Mouse (Mus musculus): Measurements from ENCODE around the gene Asic2.

Asic2 gene

DNA sequence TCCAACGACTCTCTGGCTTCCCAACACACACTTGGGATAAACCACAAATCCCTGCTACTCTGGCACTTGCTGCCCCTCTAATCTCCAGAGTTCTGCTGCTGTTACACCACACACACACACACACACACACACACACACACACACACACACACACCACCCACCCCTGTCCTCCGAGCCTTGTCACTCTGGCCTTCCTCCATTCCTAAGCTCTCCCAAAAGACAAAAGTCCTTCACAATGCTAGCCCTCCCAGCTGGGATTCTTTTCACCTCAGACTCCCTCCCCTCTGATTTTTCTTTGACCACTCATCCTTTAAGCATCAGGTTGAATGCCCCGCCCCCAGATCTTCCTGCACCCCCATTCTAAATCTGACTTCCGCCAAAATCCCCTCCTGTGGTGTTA is 506.5 kb downstream of the Asic2 start:
- DNase-seq (ENCODE audit: low read depth, low spot score) = no peak

DNA sequence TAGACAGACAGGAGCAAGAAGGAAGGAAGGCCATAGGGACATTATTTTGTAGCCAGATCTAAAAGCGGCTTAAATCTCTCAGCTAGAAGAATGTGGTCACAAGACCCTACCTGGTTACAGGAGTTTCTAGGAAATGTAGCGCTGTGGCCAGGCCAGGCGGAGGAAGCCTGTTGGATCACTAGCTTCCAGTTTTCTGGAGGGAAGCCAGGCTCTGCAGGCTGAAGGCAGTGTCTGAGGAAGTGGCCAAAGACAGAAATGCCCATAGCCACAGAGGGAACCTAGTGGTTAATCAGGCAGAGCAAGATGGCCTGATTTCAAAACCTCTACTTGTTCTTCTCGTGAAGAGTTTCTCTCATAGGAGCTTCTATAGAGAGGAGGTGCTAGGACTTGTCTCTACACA is 513.3 kb downstream of the Asic2 start:
- peak; percentile 49 for DNase-seq (ENCODE audit: low read depth, low spot score)

DNA sequence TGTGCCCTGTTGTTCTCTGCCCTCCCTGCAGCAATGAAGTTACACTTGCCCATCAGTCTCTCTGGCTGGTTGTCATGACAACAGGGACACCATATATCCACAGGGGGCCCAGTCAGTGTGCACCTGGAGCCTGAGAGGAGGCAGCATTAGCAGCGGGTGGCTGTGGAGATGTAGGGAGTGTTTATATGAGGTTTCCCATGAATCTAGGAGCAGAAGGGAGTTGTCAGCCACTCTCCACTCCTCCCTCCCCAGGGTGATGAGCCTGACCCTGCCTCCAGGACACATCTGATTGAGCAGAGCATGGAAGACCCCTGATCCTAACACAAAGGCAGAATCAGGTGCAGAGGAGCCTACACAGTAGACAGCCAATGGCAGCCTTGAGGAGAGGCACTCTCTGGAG is 514.1 kb downstream of the Asic2 start:
- DNase-seq (ENCODE audit: low read depth, low spot score) = peak; percentile 47

DNA sequence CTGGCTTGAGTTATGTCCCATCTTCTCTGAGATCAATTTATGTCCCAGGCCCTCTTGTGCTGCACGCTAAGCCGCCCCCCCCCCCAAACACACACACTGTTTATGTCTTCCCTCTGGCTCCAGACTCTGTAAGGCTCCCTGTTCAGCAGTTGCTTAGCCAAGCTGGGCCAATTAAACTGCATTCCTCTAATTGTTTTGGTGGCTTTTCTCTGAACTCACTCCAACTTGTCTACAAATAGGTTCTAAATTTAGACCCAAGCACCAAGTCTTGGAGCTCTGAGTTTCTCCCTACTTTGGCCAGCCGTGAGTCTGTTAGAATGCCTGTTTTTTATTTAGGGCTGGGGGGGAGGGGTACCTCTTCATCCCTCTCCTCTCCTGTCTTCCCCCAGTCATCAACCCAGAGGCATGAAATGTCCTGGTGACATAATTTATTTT is 519.0 kb downstream of the Asic2 start:
- peak; percentile 66 for DNase-seq (ENCODE audit: low read depth, low spot score)

DNA sequence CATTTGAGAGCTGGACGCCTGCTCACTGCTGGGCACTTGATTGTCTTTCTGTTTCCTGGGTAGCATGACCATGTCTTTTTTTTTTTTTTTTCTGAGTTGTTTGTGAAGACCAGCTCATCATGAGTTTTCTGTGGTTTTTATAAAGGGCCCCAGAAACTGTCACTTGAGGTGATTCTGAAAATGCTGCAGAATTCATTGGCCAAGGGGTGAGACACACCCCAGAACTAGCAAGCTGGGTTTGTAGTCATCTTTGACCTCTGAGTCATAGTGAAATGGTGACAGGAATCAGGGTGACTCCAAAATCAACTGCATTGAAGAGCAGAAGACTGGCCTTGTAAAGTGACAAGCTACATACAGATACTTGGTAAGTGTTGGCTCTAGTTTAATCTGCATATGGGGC is 521.9 kb downstream of the Asic2 start:
- no peak for DNase-seq (ENCODE audit: low read depth, low spot score)

DNA sequence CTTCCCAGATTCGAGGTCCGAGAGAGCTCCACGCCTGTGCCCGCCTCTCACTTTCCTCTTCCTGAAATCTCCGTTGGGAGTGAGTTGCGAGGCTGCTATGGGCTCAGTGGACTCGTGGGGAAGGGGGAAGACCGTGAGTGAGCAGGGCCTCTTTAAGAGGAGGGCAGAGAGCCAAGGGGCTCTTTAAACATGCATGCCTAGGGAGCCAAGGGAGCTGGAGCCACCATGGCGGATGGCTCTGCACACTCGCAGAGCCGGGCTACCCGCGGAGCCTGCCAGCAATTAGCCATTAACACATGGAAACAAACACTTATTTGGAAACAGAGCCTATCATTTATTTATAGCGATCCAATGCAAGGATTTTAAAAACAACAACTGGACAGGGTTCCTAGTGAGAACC is 541.4 kb downstream of the Asic2 start:
- peak; percentile 19 for DNase-seq (ENCODE audit: low read depth, low spot score)

DNA sequence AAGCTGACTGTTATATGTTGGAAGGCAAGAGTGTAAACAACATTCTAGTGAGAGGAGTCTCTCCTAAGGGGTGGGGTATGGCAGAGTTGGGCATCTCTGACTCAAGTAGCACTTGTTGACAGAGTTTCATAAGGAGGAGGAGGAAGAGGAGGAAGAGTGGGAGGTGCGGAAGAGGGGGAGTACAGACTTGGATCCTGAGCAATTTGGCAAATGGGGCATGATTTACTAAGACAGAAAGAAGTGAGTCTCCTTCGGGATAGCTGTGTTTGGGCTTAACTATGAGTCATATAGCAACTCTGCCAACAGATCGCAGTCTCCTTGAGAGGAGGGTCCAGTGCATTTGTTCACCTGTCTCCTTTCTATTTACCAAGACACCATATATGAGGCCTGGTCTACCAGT is 549.1 kb downstream of the Asic2 start:
- DNase-seq (ENCODE audit: low read depth, low spot score) = peak; percentile 59

DNA sequence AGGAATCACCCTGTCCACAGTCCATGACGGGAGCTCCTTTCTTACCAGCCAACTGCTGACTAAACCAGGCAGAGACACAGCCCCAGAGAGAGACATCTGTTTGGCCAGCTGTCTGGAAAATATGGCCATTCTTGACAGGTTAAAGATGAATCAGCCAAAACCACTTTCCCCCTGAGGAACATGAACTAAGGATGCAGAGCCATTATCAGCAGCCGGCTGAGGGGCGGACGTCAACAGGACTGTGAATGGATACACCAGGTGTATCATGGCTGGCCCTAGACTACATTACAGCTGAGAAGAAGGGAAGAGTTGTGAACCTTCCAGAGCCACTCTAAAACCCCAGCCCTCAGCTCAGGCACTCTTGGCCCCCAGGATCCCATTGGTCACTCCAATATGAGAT is 550.2 kb downstream of the Asic2 start:
- no peak for DNase-seq (ENCODE audit: low read depth, low spot score)

DNA sequence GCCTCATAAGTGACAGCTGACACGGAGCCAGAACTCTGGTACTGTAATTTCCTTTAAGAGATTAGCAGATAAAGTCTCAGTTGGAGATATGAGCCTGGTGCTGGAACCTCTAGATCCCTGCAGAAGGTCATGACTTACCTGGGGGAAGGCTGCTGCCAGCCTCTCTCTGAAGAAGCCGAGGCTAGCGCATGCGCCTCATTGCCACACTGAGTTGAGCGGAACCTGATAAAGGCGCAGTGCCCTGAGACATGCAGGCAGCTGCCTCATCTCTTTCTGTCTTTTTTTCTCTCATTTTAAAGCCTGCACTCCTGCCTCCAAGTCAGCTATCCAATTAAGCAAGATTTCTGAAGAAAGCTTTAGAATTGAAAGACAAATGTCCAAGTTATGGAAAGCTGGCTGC is 551.9 kb downstream of the Asic2 start:
- peak; percentile 61 for DNase-seq (ENCODE audit: low read depth, low spot score)

DNA sequence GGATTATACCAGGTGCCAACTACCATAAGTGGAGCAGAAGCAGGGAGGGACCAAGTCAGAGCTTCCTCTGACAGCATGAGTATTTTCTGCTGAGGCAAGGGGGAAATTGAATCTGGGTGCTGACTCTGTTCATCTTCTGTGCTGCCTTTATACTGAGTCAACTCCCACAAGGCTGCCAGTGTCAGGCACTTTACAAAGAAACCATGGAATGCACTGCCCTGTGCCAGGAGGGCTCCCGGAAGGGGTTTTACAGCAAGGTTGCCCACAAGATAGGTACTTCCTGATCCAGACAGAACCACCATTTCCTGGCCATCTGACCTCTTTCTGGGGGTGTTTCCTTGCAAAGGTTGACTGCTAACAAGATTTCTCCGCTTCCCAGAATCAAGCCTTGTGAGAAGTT is 553.7 kb downstream of the Asic2 start:
- DNase-seq (ENCODE audit: low read depth, low spot score) = no peak

DNA sequence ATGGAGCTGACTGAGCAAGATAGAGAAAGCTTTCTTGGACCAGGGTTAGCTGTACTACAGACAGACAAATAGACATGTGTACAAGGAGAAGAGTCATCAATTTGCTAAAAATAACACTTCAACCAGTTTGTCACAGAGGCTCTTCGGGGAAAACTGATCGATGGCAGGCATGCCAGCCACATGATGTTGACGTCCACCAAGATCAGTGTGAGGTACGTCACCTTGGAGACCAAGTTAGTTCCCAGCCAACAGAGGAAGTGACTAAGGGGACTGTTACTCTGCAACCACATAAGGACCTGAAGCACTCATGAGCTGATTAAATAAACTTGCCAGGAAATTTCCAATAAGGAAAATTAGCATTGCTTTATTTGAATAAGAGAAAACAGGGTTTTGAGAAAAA is 557.0 kb downstream of the Asic2 start:
- DNase-seq (ENCODE audit: low read depth, low spot score) = peak; percentile 34

DNA sequence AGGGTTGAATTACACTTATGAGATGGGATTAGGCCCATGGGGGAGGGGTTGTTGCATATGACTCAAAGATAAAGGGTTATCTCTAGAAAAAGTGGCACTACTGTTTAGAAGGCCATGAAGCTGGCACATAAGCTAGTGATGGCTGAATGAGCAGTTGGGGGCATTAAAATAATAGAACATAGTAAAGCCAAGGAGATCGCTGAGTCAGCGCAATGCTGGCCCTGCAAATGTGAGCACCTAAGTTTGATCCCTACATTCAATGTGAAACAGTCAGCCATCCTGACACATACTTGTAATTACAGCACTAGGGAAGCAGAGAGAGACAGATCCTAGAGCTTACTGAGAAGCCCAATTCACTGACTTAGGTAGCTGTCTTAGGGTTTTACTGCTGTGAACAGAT is 562.3 kb downstream of the Asic2 start:
- DNase-seq (ENCODE audit: low read depth, low spot score) = no peak

DNA sequence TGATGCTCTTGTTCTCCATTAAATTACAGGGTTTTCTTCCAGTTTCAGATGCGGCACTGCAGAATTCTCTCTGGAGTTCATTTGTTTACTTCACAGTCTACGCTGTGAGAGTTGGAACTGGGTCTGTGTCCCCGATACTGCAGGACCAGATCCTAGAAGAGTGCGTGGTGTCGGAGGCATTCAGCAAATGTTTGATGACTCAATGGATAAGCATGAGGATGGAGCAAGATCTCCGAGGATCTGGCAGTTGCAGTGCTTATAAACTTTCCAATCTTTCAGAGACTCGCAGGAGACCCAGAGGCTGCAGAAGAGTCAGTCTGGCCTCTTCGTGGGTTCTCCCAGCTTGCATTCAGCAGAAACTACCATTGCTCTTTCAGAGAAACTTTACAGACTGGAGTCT is 566.0 kb downstream of the Asic2 start:
- DNase-seq (ENCODE audit: low read depth, low spot score) = peak; percentile 18

DNA sequence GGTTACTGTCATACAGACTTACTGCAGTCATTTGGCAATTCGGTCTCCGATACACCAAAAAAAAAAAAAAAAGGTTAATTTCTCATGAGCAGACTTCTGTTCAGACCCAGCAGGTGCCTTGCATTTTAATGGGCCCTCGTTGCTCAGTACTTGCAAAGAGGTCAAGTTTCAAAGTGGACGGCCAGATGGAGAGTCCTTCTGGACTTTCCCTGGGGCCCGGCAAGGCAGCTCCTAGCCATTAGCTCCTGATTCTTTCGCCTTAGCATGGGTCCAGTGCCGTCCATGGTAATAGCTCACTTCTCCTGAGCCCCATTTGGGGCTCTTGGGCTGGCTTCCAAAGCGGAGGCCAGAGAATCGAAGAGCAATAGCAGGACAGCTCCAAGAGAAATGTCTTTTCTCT is 575.4 kb downstream of the Asic2 start:
- peak; percentile 58 for DNase-seq (ENCODE audit: low read depth, low spot score)

DNA sequence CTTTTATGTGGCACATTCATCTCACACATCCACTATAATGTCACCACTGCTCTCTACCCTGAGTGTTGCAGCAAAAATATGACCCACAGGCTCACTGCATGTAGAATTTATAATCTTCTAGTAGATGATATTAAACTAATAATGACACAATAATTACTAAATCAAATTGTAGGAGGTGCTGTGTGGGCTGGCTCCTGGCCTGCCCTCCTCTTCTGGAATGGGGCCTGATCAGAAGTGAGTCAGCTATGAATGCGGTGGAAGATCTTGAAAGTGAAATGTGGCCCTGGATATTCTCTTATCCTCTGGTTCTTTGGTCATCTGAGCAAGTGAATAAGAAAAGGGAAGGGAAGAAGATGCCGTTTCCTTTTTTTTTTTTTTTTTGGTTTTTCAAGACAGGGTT is 582.1 kb downstream of the Asic2 start:
- DNase-seq (ENCODE audit: low read depth, low spot score) = no peak

DNA sequence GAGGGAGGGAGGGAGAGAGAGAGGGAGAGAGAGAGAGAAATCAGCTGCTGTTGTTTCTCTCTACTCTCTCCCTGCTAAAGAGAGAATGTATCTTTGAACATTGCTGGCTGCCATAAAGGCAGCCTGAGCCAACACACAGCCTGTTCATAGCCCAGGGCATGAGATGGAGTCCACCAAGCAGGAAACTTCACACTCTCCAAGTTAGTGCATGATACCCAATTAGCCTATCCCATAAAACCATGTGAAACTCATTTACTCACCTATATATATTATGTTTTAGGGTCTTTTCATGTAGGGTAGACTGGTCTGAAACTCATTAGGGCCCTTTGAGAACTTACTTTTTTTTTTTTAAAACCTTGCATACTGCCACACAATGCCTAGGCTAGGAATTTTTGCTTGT is 582.7 kb downstream of the Asic2 start:
- DNase-seq (ENCODE audit: low read depth, low spot score) = no peak

DNA sequence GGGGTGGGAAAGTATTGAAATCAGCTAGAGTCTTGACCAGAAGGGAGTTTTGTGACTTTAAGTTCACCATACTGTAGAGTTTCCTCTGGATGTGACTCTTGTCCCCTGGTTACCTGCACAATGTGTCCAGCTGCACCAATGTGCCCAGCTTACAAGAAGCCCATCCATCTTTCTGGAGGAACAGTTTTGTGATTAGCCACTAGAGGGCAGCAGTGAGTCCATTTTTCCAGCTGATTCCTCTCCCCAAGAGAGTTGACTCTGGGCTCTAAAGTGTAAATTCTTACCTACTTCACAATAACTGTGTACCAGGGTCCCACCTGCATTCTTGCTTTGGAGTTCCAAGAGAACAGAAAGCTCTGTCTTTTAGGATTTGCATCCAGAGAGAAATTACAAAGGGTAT is 593.4 kb downstream of the Asic2 start:
- DNase-seq (ENCODE audit: low read depth, low spot score) = peak; percentile 85

DNA sequence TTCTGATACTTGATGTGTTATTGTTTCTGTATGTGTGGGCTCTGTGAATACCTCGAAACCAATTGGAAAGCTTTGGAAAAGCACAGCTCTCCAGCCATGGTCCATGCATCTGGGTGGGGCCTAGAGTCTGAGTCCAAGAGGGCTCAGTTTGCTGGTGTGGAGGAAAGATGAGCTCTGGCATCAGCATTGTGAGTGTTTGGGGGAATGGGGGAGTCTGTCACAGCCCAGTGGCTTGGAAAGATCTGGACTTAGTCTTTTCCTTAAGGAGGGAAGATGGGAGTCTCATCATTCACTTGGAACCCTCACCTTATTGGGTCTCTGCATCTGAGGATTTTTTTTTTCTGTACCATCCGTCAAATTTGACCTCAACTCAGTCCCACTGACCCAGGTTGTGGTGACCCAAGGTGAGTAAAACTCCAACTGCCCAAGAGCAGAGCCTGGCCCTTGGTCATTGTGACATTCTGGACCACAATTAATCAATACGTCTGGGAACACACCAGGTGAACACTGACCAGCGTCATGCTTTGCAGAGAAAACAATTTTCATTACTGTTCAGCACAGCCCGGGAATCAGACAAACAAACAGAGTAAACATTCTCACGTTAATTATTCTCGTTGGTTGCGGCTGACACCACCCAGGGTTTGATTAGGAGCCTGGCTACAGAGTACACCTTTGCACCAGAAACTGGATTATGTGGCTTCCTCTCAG is 594.1 kb downstream of the Asic2 start:
- DNase-seq (ENCODE audit: low read depth, low spot score) = no peak

DNA sequence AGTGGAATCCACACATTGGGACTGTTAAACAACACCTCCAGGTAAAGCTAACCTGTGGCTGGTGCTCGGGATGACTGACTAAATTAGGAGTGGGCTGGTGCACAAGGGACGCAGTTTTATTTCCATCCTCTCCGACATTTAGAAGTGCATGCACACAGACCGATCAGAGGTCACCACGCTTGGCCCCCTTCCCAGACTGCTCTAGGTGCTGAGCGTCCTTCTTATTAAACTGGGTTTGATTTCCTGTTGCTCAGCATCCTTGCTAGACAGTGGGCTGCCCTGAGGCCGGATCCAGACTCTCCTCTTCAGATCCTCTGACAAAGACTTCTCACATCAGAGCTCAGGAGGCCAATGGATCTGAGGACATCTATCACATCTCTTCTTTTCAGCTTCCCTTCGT is 596.7 kb downstream of the Asic2 start:
- DNase-seq (ENCODE audit: low read depth, low spot score) = no peak

DNA sequence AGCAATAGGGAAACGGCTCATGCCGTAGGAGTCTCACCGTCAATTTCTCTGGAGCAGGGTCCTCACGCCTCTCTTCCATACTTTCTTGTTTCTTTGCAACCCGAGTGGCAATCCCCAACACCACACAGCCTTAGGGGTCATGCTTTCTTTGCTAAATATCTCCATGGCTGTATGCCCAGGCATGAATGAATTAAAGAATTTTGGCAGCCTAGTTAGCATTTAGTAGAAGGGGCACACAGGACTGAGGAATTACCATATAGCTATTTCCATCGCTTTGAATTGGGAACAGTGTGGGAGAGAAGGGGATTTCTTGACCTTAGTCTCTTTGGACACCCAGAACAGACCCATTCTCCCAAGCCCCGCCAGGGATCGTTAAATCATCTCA is 597.8 kb downstream of the Asic2 start:
- DNase-seq (ENCODE audit: low read depth, low spot score) = no peak

DNA sequence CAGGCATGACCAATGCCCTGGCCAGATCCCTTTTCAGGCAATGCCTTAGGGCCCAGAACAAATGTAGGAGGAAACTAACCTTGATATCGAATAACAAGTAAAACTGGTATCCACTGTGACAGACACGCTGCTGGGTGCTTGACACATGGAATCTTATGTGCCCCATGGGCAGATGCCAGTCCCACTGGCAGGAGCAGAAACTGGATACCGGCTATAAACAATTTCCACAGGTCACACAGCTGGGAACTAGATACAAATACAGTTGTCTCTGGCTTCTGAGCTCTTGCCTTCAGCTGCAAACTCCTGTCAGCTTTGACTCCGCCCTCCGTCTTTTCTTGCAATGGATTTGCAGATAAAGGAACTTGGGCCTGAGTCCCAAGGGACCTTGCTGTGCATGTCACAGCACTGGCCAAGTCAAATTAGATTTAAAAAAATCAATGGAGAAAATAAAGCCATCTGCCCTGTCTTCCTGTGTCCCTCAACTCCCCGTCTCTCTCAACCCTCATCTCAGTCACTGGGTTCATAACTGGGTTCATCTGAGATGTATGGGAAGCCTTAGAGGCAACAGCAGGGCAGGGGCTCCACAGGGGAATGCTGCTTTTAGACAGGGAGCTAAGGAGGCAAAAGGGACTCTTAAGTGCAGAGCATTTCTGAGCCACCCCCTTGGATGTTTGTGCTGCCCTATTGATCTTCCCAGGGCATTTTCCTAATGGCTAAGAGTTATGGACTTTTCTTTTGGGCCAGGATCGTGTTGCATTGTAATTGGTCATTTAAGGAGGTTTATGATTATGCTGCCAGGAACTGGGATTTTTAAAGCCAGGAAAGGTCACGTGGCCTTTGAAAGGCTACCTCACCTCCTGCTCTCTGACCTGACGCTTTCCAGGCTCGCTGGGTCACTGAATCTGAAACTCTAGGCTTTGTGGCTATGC is 598.5 kb downstream of the Asic2 start:
- no peak for DNase-seq (ENCODE audit: low read depth, low spot score)

DNA sequence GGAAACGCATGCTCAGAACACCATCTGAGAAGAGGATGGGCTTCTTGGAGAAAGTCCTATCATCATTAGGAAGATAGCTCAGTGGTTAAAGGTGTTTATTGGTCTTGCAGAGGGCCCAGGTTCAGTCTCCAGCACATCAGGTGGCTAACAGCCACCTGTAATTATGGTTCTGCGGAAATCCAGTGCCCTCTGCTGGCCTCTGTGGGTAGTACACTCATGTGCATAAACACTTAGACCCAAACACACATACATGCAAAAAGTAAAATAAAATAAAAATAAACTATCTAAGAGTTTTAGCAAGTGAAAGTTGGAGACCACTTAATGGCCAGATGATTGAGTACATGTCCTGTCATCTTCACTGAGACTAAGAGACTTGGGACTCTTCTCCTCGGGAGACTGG is 603.8 kb downstream of the Asic2 start:
- DNase-seq (ENCODE audit: low read depth, low spot score) = no peak

DNA sequence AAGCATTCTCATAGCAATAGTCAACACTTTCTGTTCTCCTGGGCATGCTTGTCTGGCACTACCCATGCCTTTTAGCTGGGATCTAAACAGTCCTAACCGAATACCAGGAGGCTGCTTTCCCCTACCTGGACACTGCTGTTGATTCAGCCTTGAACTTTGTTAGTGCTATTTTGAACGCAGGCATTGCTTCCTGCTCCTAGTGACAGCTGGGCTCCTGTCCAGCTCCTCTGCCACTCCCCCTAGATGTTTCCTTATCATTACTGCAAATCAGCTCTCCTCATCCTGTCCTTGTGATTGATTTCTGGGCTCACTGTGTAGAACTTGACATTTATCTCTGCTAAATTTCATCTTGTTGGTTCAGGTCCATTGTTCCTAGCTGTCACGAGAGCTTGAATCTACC is 605.8 kb downstream of the Asic2 start:
- DNase-seq (ENCODE audit: low read depth, low spot score) = peak; percentile 27

All from brain, adult 2 months (tissue).